Mouse (Mus musculus) heart, postnatal 0 days (tissue): ENCODE data around the gene Ift22. TPM values are rescaled to one million over a fixed set of nuclear protein-coding genes. Genes with fewer than 3 reads are reported as not detected.
"Not testable (repeated sequence)": the region's sequence is repeated elsewhere in the genome, so short reads cannot be mapped to it uniquely, and the experiment has no call there.

Source experiments
- ATAC-seq: fragments of 200-750 bp; cut with Nextera tagmentation; 2 replicates; pipeline ENCODE4 v1.8.0; 2017; ENCODE audit warnings: low read depth, moderate number of reproducible peaks, moderate library complexity; ENCODE audit not compliant: insufficient read depth
- DNase-seq: peaks from one replicate; pipeline ENCODE4 v3.0.0-alpha.2; 2016; ENCODE audit warnings: low spot score
- H3K27ac ChIP-seq: fragments of 300-500 bp; sonication (generic); 2 replicates; pipeline ENCODE4 v1.5.1; 2014; ENCODE audit warnings: low read depth, mild to moderate bottlenecking
- H3K27me3 ChIP-seq: fragments of 300-500 bp; sonication (generic); 2 replicates; pipeline ENCODE4 v1.6.1; 2014; ENCODE audit warnings: low read length, mixed read lengths; ENCODE audit not compliant: control insufficient read depth, insufficient read depth
- H3K36me3 ChIP-seq: fragments of 300-500 bp; sonication (generic); replicated peaks from 2 replicates; pipeline ENCODE4 v1.6.1; 2014; ENCODE audit warnings: low read length, mixed read lengths; ENCODE audit not compliant: control insufficient read depth, insufficient read depth
- H3K4me1 ChIP-seq: fragments of 300-500 bp; sonication (generic); 2 replicates; pipeline ENCODE4 v1.6.1; 2014; ENCODE audit warnings: antibody characterized with exemption; ENCODE audit not compliant: control insufficient read depth, insufficient read depth
- H3K4me2 ChIP-seq: fragments of 300-500 bp; sonication (generic); 2 replicates; pipeline ENCODE4 v1.6.1; 2014; ENCODE audit warnings: low read depth, mild to moderate bottlenecking, low read length, moderate library complexity
- H3K4me3 ChIP-seq: fragments of 300-500 bp; sonication (generic); 2 replicates; pipeline ENCODE4 v1.5.1; 2014; ENCODE audit warnings: low read depth, low read length
- H3K9ac ChIP-seq: fragments of 300-500 bp; sonication (generic); replicated peaks from 2 replicates; pipeline ENCODE4 v1.6.1; 2014; ENCODE audit warnings: low read depth, low read length, mixed read lengths
- H3K9me3 ChIP-seq: fragments of 300-500 bp; sonication (generic); replicated peaks from 2 replicates; pipeline ENCODE4 v1.6.1; 2016; ENCODE audit warnings: low read length; ENCODE audit not compliant: control insufficient read depth
- CTCF ChIP-seq: IDR thresholded peaks from 2 replicates; pipeline ENCODE4 v1.5.1; 2016; ENCODE audit warnings: antibody characterized with exemption, control low read depth, low read depth
- EP300 ChIP-seq: IDR thresholded peaks from 2 replicates; pipeline ENCODE4 v1.6.1; 2016; ENCODE audit warnings: antibody characterized with exemption, low read depth
- WGBS: fragments of 180-500 bp; shearing (Covaris S2); extraction: QIAGEN DNeasy Blood & Tissue Kit; methylation state at CpG from one replicate; pipeline ENCODE4 v1.1.7; 2014; 5-methylcytosine and 5-hydroxymethylcytosine counted together
- polyA plus RNA-seq: library from polyadenylated mRNA; unstranded; fragments of >200 nt; fragmentation: Nextera tagmentation; extraction: Ambion mirVana; gene quantifications from 2 replicates; pipeline ENCODE4 v1.2.1, GENCODE M21; 2015
- total RNA-seq: library from RNA; depleted of rRNA; stranded (reverse); fragments of >200 nt; gene quantifications from 2 replicates; pipeline ENCODE4 v1.2.3, GENCODE M21; 2014; ENCODE audit warnings: low replicate concordance

The Ift22 gene
- total and polyA plus RNA-seq, 2 experiments from 2014 or later: 18.3 to 23.3 TPM

GRCm38 (mm10) chr5:136937621-136938020 is 29.7 kb downstream of the Ift22 start:
- H3K27ac ChIP-seq: no peak overlapping the region
- H3K9ac ChIP-seq: no peak overlapping the region
- WGBS: 84% methylated on average over 5 of the region's 5 CpGs
- TF ChIP-seq CTCF (no peak), EP300 (no peak)
- no peak overlapping the region for H3K4me2 ChIP-seq
- no peaks in the 10 kb centered on the region for H3K36me3 ChIP-seq
- no peaks in the 10 kb centered on the region for H3K27me3 ChIP-seq
- ATAC-seq: no peak
- no peak overlapping the region for H3K4me3 ChIP-seq
- H3K4me1 ChIP-seq: no peaks in the 10 kb centered on the region
- no peaks in the 10 kb centered on the region for H3K9me3 ChIP-seq
- no peak for DNase-seq

DNA sequence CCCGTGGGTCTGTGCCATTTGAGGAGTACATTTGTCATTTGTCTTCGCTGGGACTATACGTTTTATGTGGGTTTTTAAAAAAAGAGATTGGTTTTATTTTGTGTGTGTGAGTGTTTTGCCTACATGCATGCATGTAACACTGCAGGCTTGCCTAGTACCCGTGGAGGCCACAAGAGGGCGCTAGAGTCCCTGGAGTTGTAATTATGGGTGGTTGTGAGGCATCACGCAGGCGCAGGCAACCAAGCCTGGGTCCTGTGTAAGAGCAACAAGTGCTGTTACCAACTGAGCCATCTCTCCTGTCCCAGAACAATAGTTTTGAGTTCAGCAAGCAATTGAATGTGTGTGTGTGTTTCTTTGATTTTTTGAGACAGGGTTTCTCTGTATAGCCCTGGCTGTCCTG is 31.3 kb downstream of the Ift22 start:
- H3K27me3 ChIP-seq: no peaks in the 10 kb centered on the region
- no peaks in the 10 kb centered on the region for H3K36me3 ChIP-seq
- no peak overlapping the region for H3K4me3 ChIP-seq
- H3K9ac ChIP-seq: no peak overlapping the region
- no peaks in the 10 kb centered on the region for H3K4me1 ChIP-seq
- WGBS: 66% methylated on average over 7 of the region's 7 CpGs
- H3K4me2 ChIP-seq: no peak overlapping the region
- no peaks in the 10 kb centered on the region for H3K9me3 ChIP-seq
- DNase-seq: no peak
- TF ChIP-seq EP300: no peak
- no peak for TF ChIP-seq CTCF
- H3K27ac ChIP-seq: no peak overlapping the region
- no peak for ATAC-seq

DNA sequence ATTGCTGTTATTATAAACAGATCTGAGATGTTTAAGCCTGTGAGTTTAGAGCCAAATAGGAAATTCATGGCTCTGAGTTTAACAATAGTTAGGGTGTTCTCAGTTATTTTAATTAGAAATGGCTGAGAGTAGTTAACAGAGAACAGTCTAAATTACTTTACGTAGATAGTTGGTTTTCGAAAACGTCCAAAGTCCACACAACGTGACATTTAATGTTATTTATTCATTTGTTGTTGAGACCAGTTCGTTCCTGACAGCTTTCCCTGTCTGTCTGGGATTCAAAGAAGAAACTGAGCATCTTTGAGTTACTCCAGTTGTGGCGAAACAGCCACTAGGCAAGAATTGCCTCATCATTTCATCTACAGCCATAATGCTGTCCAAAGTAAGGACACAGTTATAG is 32.1 kb downstream of the Ift22 start:
- ATAC-seq, H3K27ac ChIP-seq: not testable (repeated sequence)
- 78% methylated on average over 6 of the region's 6 CpGs for WGBS

GRCm38 (mm10) chr5:136940845-136941560 is 33.1 kb downstream of the Ift22 start:
- Histone ChIP-seq H3K36me3 (no peaks in the 10 kb centered on the region), H3K27ac (no peak overlapping the region), H3K9me3 (no peaks in the 10 kb centered on the region), H3K4me1 (no peaks in the 10 kb centered on the region), H3K9ac (no peak overlapping the region), H3K27me3 (no peaks in the 10 kb centered on the region), H3K4me2 (no peak overlapping the region), H3K4me3 (no peak overlapping the region)
- WGBS: 69% methylated on average over 12 of the region's 12 CpGs
- ATAC-seq (no peak), DNase-seq (no peak)
- TF ChIP-seq CTCF: no peak
- TF ChIP-seq EP300: no peak

More for the DNA sequence above, 32.1 kb downstream of the Ift22 start:
- not testable (repeated sequence) for H3K9me3 ChIP-seq, H3K36me3 ChIP-seq, H3K4me3 ChIP-seq, H3K4me2 ChIP-seq, DNase-seq, H3K27me3 ChIP-seq, H3K9ac ChIP-seq, H3K4me1 ChIP-seq

- DNase-seq: no peak
- no peak overlapping the region for H3K4me2 ChIP-seq
- no peak overlapping the region for H3K27ac ChIP-seq
- ATAC-seq: no peak
- H3K27me3 ChIP-seq: no peaks in the 10 kb centered on the region
- H3K9ac ChIP-seq: no peak overlapping the region
- H3K36me3 ChIP-seq: no peaks in the 10 kb centered on the region
- H3K4me3 ChIP-seq: no peak overlapping the region
- H3K4me1 ChIP-seq: no peaks in the 10 kb centered on the region
- TF ChIP-seq EP300: no peak
- TF ChIP-seq CTCF: no peak
- WGBS: 62% methylated on average over 3 of the region's 3 CpGs
- H3K9me3 ChIP-seq: no peaks in the 10 kb centered on the region
Observed at GRCm38 (mm10) chr5:136942781-136943180, 34.8 kb downstream of the Ift22 start.

GRCm38 (mm10) chr5:136943382-136943781 is 35.4 kb downstream of the Ift22 start:
- TF ChIP-seq EP300: no peak
- H3K4me3 ChIP-seq: no peak overlapping the region
- DNase-seq: no peak
- no peaks in the 10 kb centered on the region for H3K27me3 ChIP-seq
- 76% methylated on average over 2 of the region's 2 CpGs for WGBS
- H3K4me1 ChIP-seq: no peaks in the 10 kb centered on the region
- ATAC-seq: no peak
- no peak overlapping the region for H3K4me2 ChIP-seq
- no peak overlapping the region for H3K27ac ChIP-seq
- H3K36me3 ChIP-seq: no peaks in the 10 kb centered on the region
- no peak overlapping the region for H3K9ac ChIP-seq
- no peaks in the 10 kb centered on the region for H3K9me3 ChIP-seq
